Mouse (Mus musculus) left cerebral cortex, adult 2 months (tissue): Measurements from ENCODE around the gene Slc25a54. TPM values are rescaled to one million over a fixed set of nuclear protein-coding genes. Genes with fewer than 3 reads are reported as not detected.

Source experiments
- DNase-seq, 2 experiments: peaks; one replicate each; pipeline ENCODE4 v3.0.0; 2021 to 2022; ENCODE audit warnings: low spot score in 2 of 2, mixed read lengths in 1 of 2; ENCODE audit errors: extremely low spot score in 1 of 2
- H3K27ac ChIP-seq: fragments of 200-600 bp; 2 replicates; pipeline ENCODE4 v1.8.1; 2022
- H3K4me3 ChIP-seq: fragments of 200-600 bp; 2 replicates; pipeline ENCODE4 v1.8.1; 2022
- CTCF ChIP-seq: fragments of 200-600 bp; IDR thresholded peaks from 2 replicates; pipeline ENCODE4 v1.8.1; 2022; ENCODE audit warnings: antibody characterized with exemption, mild to moderate bottlenecking, moderate library complexity
- intact Hi-C: fragments of 180-260 bp; cut with DNase I; formaldehyde crosslinking; loops from one replicate; pipeline ENCODE4 v1.15.1; 2025
- microRNA-seq, 2 experiments: library from miRNA; unstranded; fragments of <30 nt; microRNA quantifications; one replicate each; pipeline ENCODE4 v1.2.0; 2021
- total RNA-seq, 2 experiments: library from RNA; stranded (reverse); gene quantifications; 2 replicates each; pipeline ENCODE4 v1.2.3; 2021

Gene Slc25a54
- total RNA-seq, 2 experiments from 2014 or later: not detected

- intact Hi-C loops: no loop called here
- no peak for TF ChIP-seq CTCF
- Histone ChIP-seq H3K4me3 (no peak overlapping the region), H3K27ac (no peak overlapping the region)
- no peak for DNase-seq
Observed at GRCm38 (mm10) chr3:109129768-109130167, 49.5 kb downstream of the Slc25a54 start.

GRCm38 (mm10) chr3:109132966-109133365 is 52.7 kb downstream of the Slc25a54 start:
- no peak overlapping the region for H3K27ac ChIP-seq
- H3K4me3 ChIP-seq: no peak overlapping the region
- no peak for TF ChIP-seq CTCF
- intact Hi-C loops: no loop called here
- DNase-seq: no peak

- no peak overlapping the region for H3K4me3 ChIP-seq
- intact Hi-C loops: no loop called here
- DNase-seq: no peak
- no peak overlapping the region for H3K27ac ChIP-seq
- TF ChIP-seq CTCF: no peak
Observed at GRCm38 (mm10) chr3:109134036-109134435, 53.8 kb downstream of the Slc25a54 start.

GRCm38 (mm10) chr3:109135352-109135751 is 55.1 kb downstream of the Slc25a54 start:
- DNase-seq: no peak
- TF ChIP-seq CTCF: no peak
- Histone ChIP-seq H3K27ac (no peak overlapping the region), H3K4me3 (no peak overlapping the region)
- intact Hi-C loops: no loop called here

GRCm38 (mm10) chr3:109152561-109152960 is 72.3 kb downstream of the Slc25a54 start:
- no peak overlapping the region for H3K27ac ChIP-seq
- TF ChIP-seq CTCF: no peak
- intact Hi-C loops: no loop called here
- H3K4me3 ChIP-seq: no peak overlapping the region
- no peak for DNase-seq

- intact Hi-C loops: no loop called here
- no peak for DNase-seq
- Histone ChIP-seq H3K4me3 (no peak overlapping the region), H3K27ac (no peak overlapping the region)
- no peak for TF ChIP-seq CTCF
Observed at GRCm38 (mm10) chr3:109153410-109153809, 73.1 kb downstream of the Slc25a54 start.

GRCm38 (mm10) chr3:109155926-109156669 is 75.8 kb downstream of the Slc25a54 start:
- no peak overlapping the region for H3K27ac ChIP-seq
- no peak for DNase-seq
- no peak for TF ChIP-seq CTCF
- H3K4me3 ChIP-seq: no peak overlapping the region
- intact Hi-C loops: no loop called here

- intact Hi-C loops: no loop called here
- no peak overlapping the region for H3K4me3 ChIP-seq
- DNase-seq: no peak
Observed at GRCm38 (mm10) chr3:109157481-109157880, 77.2 kb downstream of the Slc25a54 start.

GRCm38 (mm10) chr3:109164088-109164487 is 83.8 kb downstream of the Slc25a54 start:
- no peak for TF ChIP-seq CTCF
- H3K27ac ChIP-seq: no peak overlapping the region
- H3K4me3 ChIP-seq: no peak overlapping the region
- intact Hi-C loops: no loop called here
- DNase-seq: no peak

More at GRCm38 (mm10) chr3:109157481-109157880, 77.2 kb downstream of the Slc25a54 start:
- no peak overlapping the region for H3K27ac ChIP-seq
- no peak for TF ChIP-seq CTCF

GRCm38 (mm10) chr3:109164644-109165043 is 84.4 kb downstream of the Slc25a54 start:
- Histone ChIP-seq H3K27ac (no peak overlapping the region), H3K4me3 (no peak overlapping the region)
- no peak for DNase-seq
- TF ChIP-seq CTCF: no peak
- intact Hi-C loops: no loop called here

- no peak for TF ChIP-seq CTCF
- H3K4me3 ChIP-seq: no peak overlapping the region
- no peak overlapping the region for H3K27ac ChIP-seq
- intact Hi-C loops: no loop called here
- no peak for DNase-seq
Observed at GRCm38 (mm10) chr3:109165214-109165829, 85.1 kb downstream of the Slc25a54 start.

Small RNAs within 50 kb of the gene (microRNA-seq; reads per million reads assigned to microRNA genes)
- gene Gm44384: 0 reads per million in 2 experiments

Other genes starting within 250 kb of the Slc25a54 start
- gene Stxbp3, start 239.9 kb upstream of the Slc25a54 start, total RNA-seq: 10 to 100 TPM; 17.8 to 23.1 TPM
- gene Fndc7, start 190.5 kb upstream of the Slc25a54 start, total RNA-seq: under 1 TPM in 1 of 2 experiments, not detected in 1; 0.26 TPM
- gene Prpf38b, start 168.7 kb upstream of the Slc25a54 start, total RNA-seq: 10 to 100 TPM; 43.9 to 53.2 TPM
- 1 to 10 TPM; 2.1 to 2.3 TPM for gene Henmt1, start 140.6 kb upstream of the Slc25a54 start, total RNA-seq
- gene Gm9857, start 140.0 kb upstream of the Slc25a54 start, total RNA-seq: not detected
- 10 to 100 TPM; 29.6 to 35.0 TPM for gene Fam102b, start 52.9 kb upstream of the Slc25a54 start, total RNA-seq
- 1 to 10 TPM; 3.4 to 4.0 TPM for gene Slc25a24, start 42.7 kb downstream of the Slc25a54 start, total RNA-seq